Mouse (Mus musculus): ENCODE results near the gene Akap4. TPM values are rescaled to one million over a fixed set of nuclear protein-coding genes. Genes with fewer than 3 reads are reported as not detected.

Gene Akap4
- polyA plus RNA-seq, 1 experiment from 2014 or later = not detected

Other genes with a start within 250 kb of the Akap4 start
- gene Ccnb3, start 25.9 kb upstream of the Akap4 start, polyA plus RNA-seq (2015; fragmentation: Nextera tagmentation; extraction: Ambion mirVana) = not detected in 2 replicates

Data from midbrain, embryonic 13.5 days (tissue).